Mouse (Mus musculus) spleen, adult 18-20 months (tissue): Measurements from ENCODE around the gene Gal3st2b.
"Not testable (repeated sequence)": the region's sequence is repeated elsewhere in the genome, so short reads cannot be mapped to it uniquely, and the experiment has no call there.

Experiments used
- DNase-seq, 2 experiments: peaks; one replicate each; pipeline ENCODE4 v3.0.0; 2022; ENCODE audit warnings: mixed read lengths in 2 of 2

Gal3st2b gene

GRCm38 (mm10) chr1:93986167-93986566 is 68.1 kb downstream of the Gal3st2b start:
- no peak for DNase-seq

DNA sequence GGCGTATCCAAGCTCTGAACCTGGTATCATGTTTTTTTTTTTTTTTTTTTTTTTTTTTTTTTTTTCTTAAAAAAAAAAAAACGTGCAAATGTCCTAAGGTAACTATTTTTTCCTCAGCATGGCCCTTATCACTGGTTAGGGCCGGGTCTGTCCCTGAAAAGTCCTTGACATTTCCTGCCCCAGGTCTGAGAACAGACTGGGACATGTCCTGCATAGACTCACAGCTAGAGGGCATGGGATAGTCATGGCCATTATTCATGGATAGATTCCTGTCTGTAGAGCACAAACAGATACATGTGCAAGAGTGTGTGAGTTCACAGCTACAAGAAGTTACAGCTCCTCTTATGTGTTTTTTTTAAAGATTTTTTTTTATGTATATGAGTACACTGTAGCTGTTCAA is 70.7 kb downstream of the Gal3st2b start:
- no peak for DNase-seq

- not testable (repeated sequence) for DNase-seq
These were observed 72.1 kb downstream of the Gal3st2b start, which contains the start of gene Gal3st2c for GRCm38 (mm10) chr1:93990209-93990608. TSS of gene Gal3st2c (plus strand) at chr1:93990509.

DNA sequence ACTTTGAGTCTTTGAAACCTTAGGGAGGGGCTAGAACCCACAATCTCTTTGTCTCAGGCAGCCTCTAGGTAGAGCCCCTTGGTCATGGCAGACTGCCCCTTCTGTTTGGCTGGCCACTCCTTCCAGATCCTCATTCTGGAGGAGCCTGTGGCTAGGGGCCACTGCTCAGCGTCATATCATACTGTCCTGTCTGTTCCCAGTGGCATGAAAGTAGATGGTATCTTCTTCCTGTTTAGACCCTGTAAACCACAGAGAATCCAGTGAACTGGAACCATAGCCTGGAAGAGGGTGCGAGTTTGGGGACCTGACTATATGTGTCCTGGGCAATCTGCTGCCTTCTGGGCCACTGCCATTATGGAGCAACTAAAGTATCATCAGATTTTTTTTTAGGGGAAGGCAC is 73.0 kb downstream of the Gal3st2b start:
- DNase-seq, result not testable (repeated sequence)

- not testable (repeated sequence) for DNase-seq
These were observed 73.4 kb downstream of the Gal3st2b start for GRCm38 (mm10) chr1:93991491-93991890.
